Mouse (Mus musculus) cerebellum, adult 2 months (tissue): ENCODE data around the gene Ccdc113. TPM values are rescaled to one million over a fixed set of nuclear protein-coding genes. Genes with fewer than 3 reads are reported as not detected.

ENCODE experiments used
- DNase-seq, 2 experiments: peaks; one replicate each; pipeline ENCODE4 v3.0.0; 2021
- H3K27ac ChIP-seq: fragments of 200-500 bp; 2 replicates; pipeline ENCODE4 v1.5.1; 2012; ENCODE audit warnings: low read length, control low read depth, inconsistent platforms; ENCODE audit not compliant: insufficient read depth
- H3K27me3 ChIP-seq: fragments of 200-500 bp; 2 replicates; pipeline ENCODE4 v1.6.1; 2012; ENCODE audit warnings: inconsistent platforms, mild to moderate bottlenecking, low read length, moderate library complexity; ENCODE audit not compliant: control insufficient read depth, insufficient read depth
- H3K4me1 ChIP-seq: fragments of 200-500 bp; 2 replicates; pipeline ENCODE4 v1.6.1; 2011; ENCODE audit warnings: low read length; ENCODE audit not compliant: control insufficient read depth, insufficient read depth
- H3K4me3 ChIP-seq: fragments of 200-500 bp; replicated peaks from 2 replicates; pipeline ENCODE3; 2011; ENCODE audit warnings: mild to moderate bottlenecking, low read depth, low read length, control low read depth; ENCODE audit not compliant: insufficient read depth
- CTCF ChIP-seq: fragments of 200-500 bp; IDR thresholded peaks from 2 replicates; pipeline ENCODE4 v1.5.1; 2011; ENCODE audit warnings: low read depth, mild to moderate bottlenecking, control low read depth, low read length, moderate library complexity, borderline replicate concordance; ENCODE audit not compliant: insufficient read depth
- POLR2A ChIP-seq: fragments of 200-500 bp; IDR thresholded peaks from 2 replicates; pipeline ENCODE4 v1.6.1; 2011; ENCODE audit warnings: low read length, control low read depth, borderline replicate concordance; ENCODE audit not compliant: insufficient read depth
- WGBS: fragments of 180-500 bp; shearing (Covaris S2); methylation state at CpG from one replicate; pipeline ENCODE4 v1.1.7; 2018; 5-methylcytosine and 5-hydroxymethylcytosine counted together
- polyA plus RNA-seq: library from polyadenylated mRNA; depleted of rRNA; stranded (reverse); fragments of >200 nt; gene quantifications from 2 replicates; pipeline ENCODE4 v1.2.3, GENCODE M21; 2012; rRNA removed

The Ccdc113 gene
- 1.1 and 1.2 TPM in 2 replicates for polyA plus RNA-seq

GRCm38 (mm10) chr8:95533584-95534387, at the start of gene Ccdc113:
Gene Ccdc113 (plus strand): TSS chr8:95534085.
- no peak within 1 kb of the TSS for H3K27ac ChIP-seq
- H3K27me3 ChIP-seq = no peaks in the 10 kb centered on the region
- WGBS = 3% methylated on average over 33 of the region's 33 CpGs

GRCm38 (mm10) chr8:95487800-95488697, 45.8 kb upstream of the Ccdc113 start:
- Histone ChIP-seq H3K27ac (no peak overlapping the region), H3K27me3 (no peaks in the 10 kb centered on the region), H3K4me1 (peaks cover 4% of the 10 kb centered on the region), H3K4me3 (peak overlapping the region; percentile 57)
- no peak for TF ChIP-seq CTCF
- TF ChIP-seq POLR2A = no peak
- DNase-seq = peak; percentile 11 to 30
- 2% methylated on average over 65 of the region's 95 CpGs for WGBS

More at GRCm38 (mm10) chr8:95533584-95534387, at the start of gene Ccdc113:
- TF ChIP-seq POLR2A = no peak
- no peak for TF ChIP-seq CTCF
- H3K4me3 ChIP-seq = peak within 1 kb of the TSS; percentile 87
- no peaks in the 10 kb centered on the region for H3K4me1 ChIP-seq
- peak; percentile 61 to 66 for DNase-seq

DNA sequence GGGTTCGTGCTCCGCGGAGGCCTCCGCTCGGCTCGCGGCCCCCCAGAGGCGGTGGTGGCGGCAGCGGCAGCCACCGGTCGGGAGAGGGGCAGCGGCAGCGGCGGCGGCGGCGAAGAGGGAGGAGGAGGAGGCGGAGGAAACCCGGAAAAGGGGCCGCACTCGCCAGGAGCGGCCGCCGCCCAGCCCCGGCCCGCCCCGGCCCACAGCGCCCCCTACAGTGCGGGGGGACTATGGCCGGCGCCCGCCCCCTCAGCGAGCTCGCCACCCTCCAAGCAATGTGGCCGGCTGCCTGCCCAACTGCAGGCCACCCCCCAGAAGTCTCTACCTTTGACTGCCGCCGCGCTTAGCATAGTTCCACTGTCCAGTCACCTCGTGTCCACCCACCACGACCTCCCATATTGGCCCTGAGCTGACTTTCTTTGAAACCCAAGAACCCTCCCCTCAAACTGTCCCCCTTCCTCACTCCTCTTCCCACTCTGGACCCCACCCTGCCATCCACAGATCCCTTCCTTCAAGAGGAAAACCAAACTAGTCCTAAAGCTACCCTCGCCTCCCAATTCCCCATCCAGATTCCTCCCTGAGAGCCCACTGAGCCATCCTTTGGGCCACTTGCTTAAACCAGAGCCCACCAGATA, 45.1 kb upstream of the Ccdc113 start:
- Histone ChIP-seq H3K27me3 (no peaks in the 10 kb centered on the region), H3K4me3 (peak overlapping the region; percentile 77), H3K27ac (no peak overlapping the region), H3K4me1 (peaks cover 4% of the 10 kb centered on the region)
- DNase-seq = peak; percentile 84 to 87
- 1% methylated on average over 37 of the region's 42 CpGs for WGBS
- TF ChIP-seq POLR2A (no peak), CTCF (peak; percentile 38)

GRCm38 (mm10) chr8:95490006-95490405, 43.9 kb upstream of the Ccdc113 start, which contains the start of gene Csnk2a2:
Gene Csnk2a2 (minus strand): TSS chr8:95490039.
- 53% methylated on average over 5 of the region's 5 CpGs for WGBS
- H3K4me3 ChIP-seq = peak within 1 kb of the TSS; percentile 77
- no peak within 1 kb of the TSS for H3K27ac ChIP-seq
- peaks cover 4% of the 10 kb centered on the region for H3K4me1 ChIP-seq
- H3K27me3 ChIP-seq = no peaks in the 10 kb centered on the region
- DNase-seq = no peak
- no peak for TF ChIP-seq POLR2A

DNA sequence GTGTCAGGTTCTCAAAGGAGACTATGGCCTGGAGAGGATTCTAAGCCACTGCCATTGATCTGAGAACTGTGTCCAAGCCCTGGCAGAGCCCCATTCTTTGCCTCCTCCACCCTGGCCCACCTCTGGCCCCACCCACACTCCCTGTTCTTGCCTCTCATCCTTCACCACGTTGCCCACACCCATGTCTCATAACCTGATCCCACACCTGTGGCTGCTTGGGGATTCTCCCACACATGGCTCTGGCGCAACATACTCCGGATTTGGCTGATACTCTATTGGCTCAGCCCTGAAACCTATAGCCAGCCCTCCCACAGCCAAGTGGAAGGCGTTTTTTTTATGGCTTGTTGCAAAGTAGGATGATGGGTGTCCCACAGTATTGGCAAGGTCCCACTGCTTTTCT, 41.8 kb upstream of the Ccdc113 start:
- WGBS = 56% methylated on average over 4 of the region's 4 CpGs
- H3K4me1 ChIP-seq = peaks cover 4% of the 10 kb centered on the region; the same call in 1 of the 2 replicates
- no peak for DNase-seq
- TF ChIP-seq CTCF (no peak), POLR2A (no peak)
- H3K27me3 ChIP-seq = no peaks in the 10 kb centered on the region
- no peak overlapping the region for H3K4me3 ChIP-seq
- H3K27ac ChIP-seq = no peak overlapping the region

GRCm38 (mm10) chr8:95495444-95495843, 38.4 kb upstream of the Ccdc113 start:
- WGBS = 88% methylated on average over 6 of the region's 6 CpGs

GRCm38 (mm10) chr8:95496420-95496819, 37.5 kb upstream of the Ccdc113 start:
- TF ChIP-seq CTCF = no peak
- no peak for TF ChIP-seq POLR2A
- no peak overlapping the region for H3K4me3 ChIP-seq
- H3K27me3 ChIP-seq = no peaks in the 10 kb centered on the region
- no peaks in the 10 kb centered on the region for H3K4me1 ChIP-seq
- no peak for DNase-seq
- no peak overlapping the region for H3K27ac ChIP-seq
- WGBS = 40% methylated on average over 3 of the region's 3 CpGs

More at GRCm38 (mm10) chr8:95495444-95495843, 38.4 kb upstream of the Ccdc113 start:
- Histone ChIP-seq H3K4me3 (no peak overlapping the region), H3K27me3 (no peaks in the 10 kb centered on the region), H3K27ac (no peak overlapping the region), H3K4me1 (no peaks in the 10 kb centered on the region)
- TF ChIP-seq CTCF (no peak), POLR2A (no peak)
- no peak for DNase-seq
